Mouse (Mus musculus) adrenal gland, postnatal 4 days (tissue): ENCODE measurements around the gene Ndufv1. TPM values are rescaled to one million over a fixed set of nuclear protein-coding genes. Genes with fewer than 3 reads are reported as not detected.
A peak's percentile ranks its signal among the peaks of the same experiment; 100 is the strongest.
"Not testable (repeated sequence)": the region's sequence is repeated elsewhere in the genome, so short reads cannot be mapped to it uniquely, and the experiment has no call there.

Experiments used
- DNase-seq, 2 experiments: peaks; one replicate each; pipeline ENCODE4 v3.0.0; 2021 to 2022; ENCODE audit warnings: low spot score in 2 of 2, mixed read lengths in 2 of 2
- total RNA-seq, 2 experiments: library from RNA; stranded (reverse); gene quantifications; 2 replicates each; pipeline ENCODE4 v1.2.3; 2021

Ndufv1 gene
- total RNA-seq, 2 experiments from 2014 or later: 253 to 283 TPM

GRCm38 (mm10) chr19:4045966-4046865 is 33.6 kb upstream of the Ndufv1 start, which contains the start of gene Gstp2:
TSS of gene Gstp2 (minus strand) at chr19:4046023.
- peak in 1 of 2 experiments; percentile 56 for DNase-seq

- not testable (repeated sequence) for DNase-seq
Observed at GRCm38 (mm10) chr19:4044109-4044508, 31.5 kb upstream of the Ndufv1 start.

- DNase-seq: no peak
Observed at GRCm38 (mm10) chr19:4042124-4042523, 29.5 kb upstream of the Ndufv1 start.

GRCm38 (mm10) chr19:4041500-4041899 is 28.9 kb upstream of the Ndufv1 start:
- DNase-seq: not testable (repeated sequence)

- DNase-seq: not testable (repeated sequence)
Observed at GRCm38 (mm10) chr19:4040941-4041340, 28.3 kb upstream of the Ndufv1 start.

GRCm38 (mm10) chr19:4037788-4038232 is 25.2 kb upstream of the Ndufv1 start, which contains the start of gene Gstp1:
TSS of gene Gstp1 (minus strand) at chr19:4037985.
- peak; percentile 63 to 76 for DNase-seq

- not testable (repeated sequence) for DNase-seq
Observed at GRCm38 (mm10) chr19:4037154-4037787, 24.7 kb upstream of the Ndufv1 start.

GRCm38 (mm10) chr19:4036327-4037045 is 23.9 kb upstream of the Ndufv1 start:
- DNase-seq: no peak

GRCm38 (mm10) chr19:4033742-4034141 is 21.1 kb upstream of the Ndufv1 start:
- no peak for DNase-seq

GRCm38 (mm10) chr19:4033298-4033697 is 20.7 kb upstream of the Ndufv1 start:
- no peak for DNase-seq

GRCm38 (mm10) chr19:4032668-4033067 is 20.1 kb upstream of the Ndufv1 start:
- no peak for DNase-seq

GRCm38 (mm10) chr19:4027576-4027975 is 15.0 kb upstream of the Ndufv1 start:
- DNase-seq: no peak

GRCm38 (mm10) chr19:4023185-4023584 is 10.6 kb upstream of the Ndufv1 start:
- no peak for DNase-seq

- peak in 1 of 2 experiments; percentile 60 for DNase-seq
Observed at GRCm38 (mm10) chr19:4018743-4019583, 6.4 kb upstream of the Ndufv1 start.

GRCm38 (mm10) chr19:4017921-4018587 is 5.4 kb upstream of the Ndufv1 start:
- no peak for DNase-seq

- no peak for DNase-seq
Observed at GRCm38 (mm10) chr19:4015635-4016034, 3.0 kb upstream of the Ndufv1 start.

- no peak for DNase-seq
Observed at GRCm38 (mm10) chr19:4014802-4015201, 2.2 kb upstream of the Ndufv1 start.

GRCm38 (mm10) chr19:4013066-4013465 is 460 bp upstream of the Ndufv1 start:
- no peak for DNase-seq

GRCm38 (mm10) chr19:4011086-4011485 is 1.5 kb downstream of the Ndufv1 start:
- no peak for DNase-seq

- no peak for DNase-seq
Observed at GRCm38 (mm10) chr19:4005971-4006370, 6.6 kb downstream of the Ndufv1 start.
